Mouse (Mus musculus) heart, embryonic 12.5 days (tissue): ENCODE data around the gene Gm29776. TPM values are rescaled to one million over a fixed set of nuclear protein-coding genes. Genes with fewer than 3 reads are reported as not detected.

Experiments
- ATAC-seq: fragments of 200-750 bp; cut with Nextera tagmentation; 2 replicates; pipeline ENCODE4 v1.8.0; 2017; ENCODE audit warnings: moderate TSS enrichment, moderate library complexity; ENCODE audit not compliant: insufficient number of reproducible peaks, low FRiP score
- H3K27ac ChIP-seq: fragments of 300-500 bp; sonication (generic); 2 replicates; pipeline ENCODE4 v1.5.1; 2016; ENCODE audit warnings: mild to moderate bottlenecking, moderate library complexity; ENCODE audit not compliant: poor library complexity, severe bottlenecking
- H3K27me3 ChIP-seq: fragments of 300-500 bp; sonication (generic); replicated peaks from 2 replicates; pipeline ENCODE4 v1.6.1; 2016; ENCODE audit warnings: mild to moderate bottlenecking, moderate library complexity
- H3K36me3 ChIP-seq: fragments of 300-500 bp; sonication (generic); 2 replicates; pipeline ENCODE4 v1.6.1; 2016; ENCODE audit warnings: mild to moderate bottlenecking, moderate library complexity
- H3K4me1 ChIP-seq: fragments of 300-500 bp; sonication (generic); replicated peaks from 2 replicates; pipeline ENCODE4 v1.6.1; 2016; ENCODE audit warnings: mild to moderate bottlenecking
- H3K4me2 ChIP-seq: fragments of 300-500 bp; sonication (generic); 2 replicates; pipeline ENCODE4 v1.6.1; 2016; ENCODE audit warnings: mild to moderate bottlenecking, moderate library complexity
- H3K4me3 ChIP-seq: fragments of 300-500 bp; sonication (generic); 2 replicates; pipeline ENCODE4 v1.5.1; 2016; ENCODE audit warnings: mild to moderate bottlenecking
- H3K9ac ChIP-seq: fragments of 300-500 bp; sonication (generic); 2 replicates; pipeline ENCODE4 v1.6.1; 2016; ENCODE audit warnings: mild to moderate bottlenecking, moderate library complexity
- H3K9me3 ChIP-seq: fragments of 300-500 bp; sonication (generic); replicated peaks from 2 replicates; pipeline ENCODE4 v1.6.1; 2016; ENCODE audit warnings: mild to moderate bottlenecking, moderate library complexity
- WGBS: fragments of 180-500 bp; shearing (Covaris S2); methylation state at CpG from one replicate; pipeline ENCODE4 v1.1.7; 2016; 5-methylcytosine and 5-hydroxymethylcytosine counted together
- polyA plus RNA-seq: library from polyadenylated mRNA; unstranded; fragments of >200 nt; fragmentation: Nextera tagmentation; extraction: Ambion mirVana; gene quantifications from 2 replicates; pipeline ENCODE4 v1.2.1, GENCODE M21; 2016

Gene Gm29776
- polyA plus RNA-seq, 1 experiment from 2014 or later = 0.28 TPM

- no peak for ATAC-seq
- Histone ChIP-seq H3K4me1 (peaks cover 34% of the 10 kb centered on the region), H3K9ac (no peak overlapping the region), H3K36me3 (no peaks in the 10 kb centered on the region), H3K9me3 (no peaks in the 10 kb centered on the region), H3K27ac (no peak overlapping the region), H3K27me3 (peaks cover 20% of the 10 kb centered on the region), H3K4me3 (no peak overlapping the region), H3K4me2 (no peak overlapping the region)
- WGBS = 50% methylated on average over 9 of the region's 9 CpGs
These were observed 10.4 kb upstream of the Gm29776 start for GRCm38 (mm10) chr14:54709054-54709453.

DNA sequence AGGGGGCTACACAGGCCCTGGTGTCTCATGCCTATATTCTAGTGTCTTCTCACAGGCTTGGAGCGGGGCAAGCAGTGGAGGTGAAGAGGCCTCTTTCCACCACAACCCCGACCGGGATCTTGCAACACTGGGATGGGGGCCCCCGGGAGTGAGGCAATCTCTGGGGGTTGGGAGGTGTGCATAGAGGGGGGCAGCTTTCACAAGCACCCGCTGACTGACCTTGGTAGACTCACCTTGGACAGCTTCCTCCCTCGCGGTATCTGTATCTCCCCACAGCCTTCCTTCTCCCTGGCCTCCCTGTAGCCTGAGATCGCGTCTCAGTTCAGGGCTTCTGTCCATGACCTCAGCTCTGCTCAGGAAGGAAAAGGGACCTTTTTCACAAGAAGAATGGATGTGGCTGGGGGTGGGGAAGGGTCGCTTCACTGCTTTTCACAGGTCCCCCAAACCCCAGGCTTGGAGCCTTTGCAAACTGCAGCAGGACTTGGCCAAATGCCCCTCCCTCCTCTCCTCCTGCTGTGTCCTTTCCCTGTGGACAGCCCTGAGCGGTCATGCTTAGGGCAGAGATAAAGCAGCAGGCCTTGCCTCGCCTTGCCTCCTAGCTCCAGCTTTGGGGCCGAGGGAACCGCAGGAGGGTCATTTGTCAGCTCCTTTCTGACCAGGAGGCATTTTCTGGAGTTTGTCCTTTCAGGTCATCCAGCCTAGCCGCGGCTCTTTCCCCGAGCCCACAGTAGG, 8.1 kb upstream of the Gm29776 start:
- H3K9me3 ChIP-seq = no peaks in the 10 kb centered on the region
- H3K36me3 ChIP-seq = no peaks in the 10 kb centered on the region
- H3K27ac ChIP-seq = peak overlapping the region; percentile 68
- H3K9ac ChIP-seq = peak overlapping the region; percentile 33; the same call in 1 of the 2 replicates
- peaks cover 29% of the 10 kb centered on the region for H3K4me1 ChIP-seq
- peaks cover 24% of the 10 kb centered on the region for H3K27me3 ChIP-seq
- H3K4me2 ChIP-seq = peak overlapping the region; percentile 28
- no peak overlapping the region for H3K4me3 ChIP-seq
- 17% methylated on average over 15 of the region's 17 CpGs for WGBS
- ATAC-seq = peak; percentile 33; the same call in 1 of the 2 replicates

DNA sequence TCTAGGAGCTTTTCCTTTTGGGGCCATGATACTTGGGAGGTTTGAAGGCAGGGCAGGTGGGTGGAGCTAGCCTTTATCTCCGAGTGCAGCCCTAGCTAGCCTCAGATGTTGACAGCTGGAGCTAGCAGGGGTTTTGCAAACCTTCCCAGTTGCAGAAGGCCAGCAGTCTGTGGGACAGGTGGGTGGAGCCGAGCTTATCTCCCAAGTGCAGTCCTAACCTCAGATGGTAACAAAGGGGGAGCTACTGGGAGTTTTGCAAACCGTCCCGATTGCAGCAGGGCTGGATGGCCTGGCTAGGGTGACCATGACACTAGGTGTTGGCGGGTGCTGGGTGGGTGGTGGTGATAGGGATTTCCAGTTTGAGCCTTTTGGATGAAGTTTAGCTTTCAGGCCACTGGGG, 7.2 kb upstream of the Gm29776 start:
- H3K4me3 ChIP-seq = no peak overlapping the region
- peaks cover 30% of the 10 kb centered on the region for H3K4me1 ChIP-seq
- H3K4me2 ChIP-seq = no peak overlapping the region; the same call in 1 of the 2 replicates
- 14% methylated on average over 5 of the region's 5 CpGs for WGBS
- H3K36me3 ChIP-seq = no peaks in the 10 kb centered on the region
- peak overlapping the region; percentile 68; the same call in 1 of the 2 replicates for H3K27ac ChIP-seq
- peaks cover 17% of the 10 kb centered on the region for H3K27me3 ChIP-seq
- no peaks in the 10 kb centered on the region for H3K9me3 ChIP-seq
- H3K9ac ChIP-seq = no peak overlapping the region
- peak; percentile 90 for ATAC-seq

GRCm38 (mm10) chr14:54703207-54703606, 4.6 kb upstream of the Gm29776 start:
- H3K4me2 ChIP-seq = no peak overlapping the region
- H3K9ac ChIP-seq = no peak overlapping the region
- no peaks in the 10 kb centered on the region for H3K9me3 ChIP-seq
- WGBS = 58% methylated on average over 10 of the region's 10 CpGs
- no peak overlapping the region for H3K27ac ChIP-seq
- no peak for ATAC-seq
- H3K27me3 ChIP-seq = peaks cover 8% of the 10 kb centered on the region
- no peak overlapping the region for H3K4me3 ChIP-seq
- peaks cover 35% of the 10 kb centered on the region for H3K4me1 ChIP-seq
- H3K36me3 ChIP-seq = no peaks in the 10 kb centered on the region

GRCm38 (mm10) chr14:54701298-54701697, 2.7 kb upstream of the Gm29776 start:
- H3K27ac ChIP-seq = no peak overlapping the region
- H3K9me3 ChIP-seq = no peaks in the 10 kb centered on the region
- H3K36me3 ChIP-seq = no peaks in the 10 kb centered on the region
- 0 out of 2 replicates have a peak, but pooled peaks cover 5% of the 10 kb centered on the region for H3K27me3 ChIP-seq
- H3K4me1 ChIP-seq = peaks cover 20% of the 10 kb centered on the region
- peak overlapping the region; percentile 43 for H3K4me2 ChIP-seq
- no peak overlapping the region for H3K4me3 ChIP-seq
- 6% methylated on average over 6 of the region's 6 CpGs for WGBS
- no peak for ATAC-seq
- H3K9ac ChIP-seq = no peak overlapping the region

GRCm38 (mm10) chr14:54699586-54699985, 953 bp upstream of the Gm29776 start:
- no peaks in the 10 kb centered on the region for H3K9me3 ChIP-seq
- H3K4me1 ChIP-seq = peaks cover 11% of the 10 kb centered on the region; the same call in 1 of the 2 replicates
- WGBS = 46% methylated on average over 3 of the region's 3 CpGs
- no peak overlapping the region for H3K4me3 ChIP-seq
- 0 out of 2 replicates have a peak, but pooled peaks cover 9% of the 10 kb centered on the region for H3K27me3 ChIP-seq
- no peak overlapping the region for H3K27ac ChIP-seq
- ATAC-seq = no peak
- no peak overlapping the region for H3K4me2 ChIP-seq
- no peak overlapping the region for H3K9ac ChIP-seq
- no peaks in the 10 kb centered on the region for H3K36me3 ChIP-seq

- Histone ChIP-seq H3K4me2 (no peak overlapping the region), H3K4me1 (peaks cover 11% of the 10 kb centered on the region; the same call in 1 of the 2 replicates), H3K9me3 (no peaks in the 10 kb centered on the region), H3K27ac (no peak overlapping the region), H3K9ac (no peak overlapping the region), H3K27me3 (0 out of 2 replicates have a peak, but pooled peaks cover 4% of the 10 kb centered on the region), H3K4me3 (no peak overlapping the region), H3K36me3 (peaks cover 18% of the 10 kb centered on the region)
- no peak for ATAC-seq
- 76% methylated on average over 4 of the region's 4 CpGs for WGBS
These were observed 1.9 kb downstream of the Gm29776 start for GRCm38 (mm10) chr14:54696752-54697151.

- H3K4me2 ChIP-seq = no peak overlapping the region
- WGBS = 50% methylated on average over 6 of the region's 6 CpGs
- H3K27ac ChIP-seq = no peak overlapping the region
- H3K4me3 ChIP-seq = no peak overlapping the region
- no peak overlapping the region for H3K9ac ChIP-seq
- no peak for ATAC-seq
- 0 out of 2 replicates have a peak, but pooled peaks cover 4% of the 10 kb centered on the region for H3K27me3 ChIP-seq
- H3K4me1 ChIP-seq = 0 out of 2 replicates have a peak, but pooled peaks cover 4% of the 10 kb centered on the region
- H3K9me3 ChIP-seq = no peaks in the 10 kb centered on the region
- H3K36me3 ChIP-seq = peaks cover 28% of the 10 kb centered on the region
These were observed 3.6 kb downstream of the Gm29776 start for GRCm38 (mm10) chr14:54695042-54695441.

- Histone ChIP-seq H3K36me3 (peaks cover 36% of the 10 kb centered on the region), H3K4me3 (peak overlapping the region; percentile 97), H3K27ac (peak overlapping the region; percentile 99), H3K4me1 (peaks cover 19% of the 10 kb centered on the region), H3K27me3 (no peaks in the 10 kb centered on the region), H3K9ac (peak overlapping the region; percentile 87), H3K4me2 (peak overlapping the region; percentile 96), H3K9me3 (no peaks in the 10 kb centered on the region)
- WGBS = 6% methylated on average over 8 of the region's 8 CpGs
- ATAC-seq = no peak
These were observed 11.4 kb downstream of the Gm29776 start for GRCm38 (mm10) chr14:54687251-54687650.

- no peaks in the 10 kb centered on the region for H3K27me3 ChIP-seq
- H3K9ac ChIP-seq = peak within 1 kb of the TSS; percentile 97
- no peaks in the 10 kb centered on the region for H3K9me3 ChIP-seq
- peak within 1 kb of the TSS; percentile 97 for H3K4me3 ChIP-seq
- H3K36me3 ChIP-seq = peaks cover 39% of the 10 kb centered on the region
- peak within 1 kb of the TSS; percentile 96 for H3K4me2 ChIP-seq
- peaks cover 19% of the 10 kb centered on the region for H3K4me1 ChIP-seq
- peak; percentile 96 for ATAC-seq
- under 1% methylated on average over 44 of the region's 44 CpGs for whole genome bisulfite sequencing
- H3K27ac ChIP-seq = peak within 1 kb of the TSS; percentile 99
These were observed 12.0 kb downstream of the Gm29776 start, which contains the start of gene Acin1 for GRCm38 (mm10) chr14:54686522-54687143. Gene Acin1, minus strand, starts transcription at chr14:54686931.

DNA sequence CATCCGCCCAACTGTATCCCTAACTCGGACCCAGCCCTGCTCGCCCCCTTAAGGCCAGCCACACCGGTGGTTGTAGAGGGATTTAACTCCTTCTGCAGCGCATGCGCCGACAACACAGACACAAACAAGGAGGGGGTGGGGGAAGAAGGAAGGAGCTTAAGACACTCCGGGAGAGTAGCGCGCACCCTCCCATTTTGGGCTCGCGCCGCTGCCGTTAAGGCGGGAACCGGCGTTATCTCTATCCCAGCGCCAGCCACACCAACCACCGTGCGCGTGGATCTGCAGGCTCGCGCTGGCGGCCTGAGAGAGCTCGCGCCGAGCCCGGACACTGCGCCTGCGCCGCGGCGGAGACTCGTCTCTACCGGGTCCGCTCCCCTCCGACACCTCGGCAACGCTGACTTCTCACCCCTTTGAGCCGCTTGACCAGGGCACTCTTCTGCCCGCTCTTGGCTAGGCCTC, 12.5 kb downstream of the Gm29776 start, which contains the start of gene 1700123O20Rik:
Gene 1700123O20Rik, plus strand, starts transcription at position 154 of the 459 bp plus-strand sequence.
- H3K9ac ChIP-seq = peak within 1 kb of the TSS; percentile 97
- peaks cover 19% of the 10 kb centered on the region for H3K4me1 ChIP-seq
- H3K4me2 ChIP-seq = peak within 1 kb of the TSS; percentile 96
- 0% methylated on average over 41 of the region's 41 CpGs for WGBS
- H3K4me3 ChIP-seq = peak within 1 kb of the TSS; percentile 97
- peak within 1 kb of the TSS; percentile 99 for H3K27ac ChIP-seq
- no peaks in the 10 kb centered on the region for H3K9me3 ChIP-seq
- peak; percentile 87 for ATAC-seq
- H3K27me3 ChIP-seq = no peaks in the 10 kb centered on the region
- H3K36me3 ChIP-seq = peaks cover 41% of the 10 kb centered on the region
